ENCODE assay signal across 10 mouse cellular contexts in genomic region chr9:59533889-59534288, GRCm38 (mm10). TPM values are rescaled to one million over a fixed set of nuclear protein-coding genes. Genes with fewer than 3 reads are reported as not detected.
DNase-seq lines count a peak whose midpoint lies in the region; TF ChIP-seq lines count a peak whose summit lies in the region.
"Had no signal": no experiment of that assay in that cellular context is flagged by ENCODE, and none has a peak within 500 bp of the region (broad histone marks: within the 10 kb centered on the region; RNA-seq: fewer than 3 reads in every experiment).

No protein-coding gene starts in this region.

- no peak for TF ChIP-seq CTCF in CH12.LX (conservative IDR thresholded peaks at IDR 0.05 in 1 of 2, IDR thresholded peaks at IDR 0.05 in 1 of 2; ENCODE audit: low read depth in 2 of 2, low read length in 2 of 2)

- H3K9me3 ChIP-seq in CH12.LX (replicated peaks; ENCODE audit: low read length) = no peaks in the 10 kb centered on the region
- H3K9me3 ChIP-seq: hindbrain, embryonic 10.5 days; stomach, embryonic 15.5 days had no signal

- no peak for TF ChIP-seq RAD21 in CH12.LX (IDR thresholded peaks at IDR 0.05; ENCODE audit: low read depth, low read length)

- H3K27ac ChIP-seq in CH12.LX (ENCODE audit: insufficient read depth, low read depth) = no peak overlapping the region
- H3K27ac ChIP-seq: hindbrain, embryonic 10.5 days; stomach, embryonic 15.5 days had no signal

- H3K36me3 ChIP-seq in CH12.LX (replicated peaks in 1 of 2; ENCODE audit: control insufficient read depth in 1 of 2, insufficient read depth in 1 of 2, low read length in 1 of 2) = no peaks in the 10 kb centered on the region
- H3K36me3 ChIP-seq: hindbrain, embryonic 10.5 days; stomach, embryonic 15.5 days had no signal

- dilution Hi-C loops in CH12.LX (cut with MboI; ENCODE audit: extremely low pct_ligation_motif_present, extremely low pct_unique_long_range_greater_than_20kb, low sequenced_read_pairs) = no loop called here

- 0 out of 2 replicates have a peak, but pooled peaks have one; percentile 15 for TF ChIP-seq EP300 in CH12.LX (IDR thresholded peaks at IDR 0.05; ENCODE audit: low read length)

- no peaks in the 10 kb centered on the region for H3K79me2 ChIP-seq in CH12.LX (replicated peaks; ENCODE audit: control insufficient read depth, extremely low read depth, insufficient read depth, poor library complexity, severe bottlenecking)

- peaks cover 10 to 43% of the 10 kb centered on the region in 2 experiments for H3K4me1 ChIP-seq in CH12.LX (ENCODE audit: control insufficient read depth in 1 of 2, insufficient read depth in 2 of 2)
- H3K4me1 ChIP-seq: hindbrain, embryonic 10.5 days; stomach, embryonic 15.5 days had no signal

- TF ChIP-seq POLR2A in CH12.LX (IDR thresholded peaks at IDR 0.05; ENCODE audit: low read depth, low read length) = no peak

- H3K27me3 ChIP-seq in CH12.LX (replicated peaks) = no peaks in the 10 kb centered on the region
- H3K27me3 ChIP-seq: stomach, embryonic 15.5 days had no signal

- in situ Hi-C loops in CH12.LX (cut with MboI; ENCODE audit: low pct_ligation_motif_present, low pct_unique_long_range_greater_than_20kb, low sequenced_read_pairs) = no loop called here

- intact Hi-C loops in heart, postnatal 25 days (cut with DNase I) = no loop called here
- intact Hi-C loops in left cerebral cortex, postnatal 25 days (cut with DNase I) = no loop called here

- H3K4me3 ChIP-seq in CH12.LX (replicated peaks in 1 of 3; ENCODE audit: low read depth in 2 of 3, low read length in 2 of 3, poor library complexity in 1 of 3) = no peak overlapping the region
- H3K4me3 ChIP-seq: hindbrain, embryonic 10.5 days; stomach, embryonic 15.5 days had no signal

- DNase-seq in 3134 (ENCODE audit: extremely low read depth, insufficient read length, low spot score) (peak; percentile 66), CH12.LX (ENCODE audit: extremely low read depth) (no peak)
- DNase-seq in cerebellum, adult 9-11 months = peak; percentile 86
- DNase-seq in heart, postnatal 25 days (ENCODE audit: low spot score) = peak; percentile 57
- no peak for DNase-seq in left cerebral cortex, postnatal 25 days (ENCODE audit: low spot score in 2 of 2)
- no peak for DNase-seq in kidney, adult 9 months
- DNase-seq in natural killer cell, adult 2 months (ENCODE audit: low spot score in 2 of 2) = no peak

- no peak overlapping the region for H3K9ac ChIP-seq in CH12.LX (ENCODE audit: insufficient read depth, low read depth)
- H3K9ac ChIP-seq: stomach, embryonic 15.5 days had no signal

- H3K4me2 ChIP-seq in CH12.LX (ENCODE audit: insufficient read depth, low read depth, poor library complexity, severe bottlenecking) = no peak overlapping the region
- H3K4me2 ChIP-seq: stomach, embryonic 15.5 days had no signal

TF ChIP-seq in CH12.LX, 34 proteins besides CTCF, POLR2A, EP300 and RAD21:
- TF ChIP-seq MEF2A (IDR thresholded peaks at IDR 0.05; ENCODE audit: borderline replicate concordance, low read depth, low read length) (no peak), MAFK (IDR thresholded peaks at IDR 0.05; ENCODE audit: insufficient replicate concordance, low read length) (peak; percentile 9; the same call in 1 of the 2 replicates)
TF ChIP-seq in CH12.LX: peak in this region for 1.

RNA-seq across cellular contexts. Expression of gene Hexa, which starts 5.5 kb away (rescaled TPM):
- total RNA-seq in CH12.LX (2012; rRNA removed) (61.7 and 65.8 TPM in 2 replicates), CH12.LX (2014; rRNA removed) (33.6 and 38.0 TPM in 2 replicates)
- 35.6 and 37.1 TPM in 2 replicates for polyA plus RNA-seq in CH12.LX (2012; ENCODE audit: insufficient read length, low read depth)
- total RNA-seq in heart, postnatal 25 days (2021) = 10 to 100 TPM; 36.8 TPM
- 10 to 100 TPM; 49.4 to 49.5 TPM for total RNA-seq in left cerebral cortex, postnatal 25 days (2021)

RNA-seq across cellular contexts. Expression of gene Tmem202, which starts 5.8 kb away (rescaled TPM):
- total RNA-seq in CH12.LX (2012; rRNA removed) (0.64 and 0.97 TPM in 2 replicates), CH12.LX (2014; rRNA removed) (0.20 TPM in 1 of 2 replicates, not detected in the other)
- not detected in 2 replicates for polyA plus RNA-seq in CH12.LX (2012; ENCODE audit: insufficient read length, low read depth)
- under 1 TPM; 0.52 to 0.64 TPM for total RNA-seq in heart, postnatal 25 days (2021)
- total RNA-seq in left cerebral cortex, postnatal 25 days (2021) = 1 to 10 TPM; 3.9 to 4.4 TPM
- polyA plus RNA-seq: hindbrain, embryonic 10.5 days; lung, embryonic 16.5 days; stomach, embryonic 15.5 days had no signal

RNA-seq across cellular contexts. Expression of gene Celf6, which starts 43.8 kb away (rescaled TPM):
- total RNA-seq in CH12.LX (2012; rRNA removed) = not detected in 2 replicates
- total RNA-seq in CH12.LX (2014; rRNA removed) = not detected in 2 replicates
- not detected in 2 replicates for polyA plus RNA-seq in CH12.LX (2012; ENCODE audit: insufficient read length, low read depth)
- not detected for total RNA-seq in heart, postnatal 25 days (2021)
- 10 to 100 TPM; 25.0 to 29.1 TPM for total RNA-seq in left cerebral cortex, postnatal 25 days (2021)

RNA-seq across cellular contexts. Expression of gene Arih1, which starts 47.5 kb away (rescaled TPM):
- total RNA-seq in CH12.LX (2012; rRNA removed) (52.4 and 57.4 TPM in 2 replicates), CH12.LX (2014; rRNA removed) (38.7 and 45.2 TPM in 2 replicates)
- 68.7 and 70.9 TPM in 2 replicates for polyA plus RNA-seq in CH12.LX (2012; ENCODE audit: insufficient read length, low read depth)
- total RNA-seq in heart, postnatal 25 days (2021) = 10 to 100 TPM; 72.9 to 84.7 TPM
- 100 to 1,000 TPM; 113 to 119 TPM for total RNA-seq in left cerebral cortex, postnatal 25 days (2021)

Comparison
In these comparisons a context has a peak if more than half of its experiments do, and no peak if none do; other contexts are left out.
1. DNase-seq: peak in 3134 (single experiment), cerebellum, adult 9-11 months (single experiment) and heart, postnatal 25 days (single experiment); none in CH12.LX (single experiment), left cerebral cortex, postnatal 25 days (0 of 2), kidney, adult 9 months (single experiment) and natural killer cell, adult 2 months (0 of 2).
2. RNA of gene Celf6, which starts 43.8 kb away (total RNA-seq): 25.0 to 29.1 TPM in left cerebral cortex, postnatal 25 days; not detected in heart, postnatal 25 days and not detected in CH12.LX; every median in the first group is over 10 times any median in the second.